Mouse (Mus musculus) CD4-positive helper T cell, adult 2 months (primary cell): Measurements from ENCODE around the gene Urm1.
A peak's percentile ranks its signal among the peaks of the same experiment; 100 is the strongest.

Source experiments
- DNase-seq: peaks from one replicate; pipeline ENCODE4 v3.0.0-alpha.2; 2012; ENCODE audit warnings: low read depth, missing footprints, low spot score

The Urm1 gene

GRCm38 (mm10) chr2:29827709-29828024, 7.8 kb downstream of the Urm1 start:
- no peak for DNase-seq

GRCm38 (mm10) chr2:29831106-29831505, 11.2 kb downstream of the Urm1 start:
- no peak for DNase-seq

GRCm38 (mm10) chr2:29833796-29834195, 13.9 kb downstream of the Urm1 start:
- no peak for DNase-seq

GRCm38 (mm10) chr2:29835391-29835899, 15.6 kb downstream of the Urm1 start:
- no peak for DNase-seq

- no peak for DNase-seq
Observed at GRCm38 (mm10) chr2:29839460-29839859, 19.6 kb downstream of the Urm1 start.

- no peak for DNase-seq
Observed at GRCm38 (mm10) chr2:29843231-29844105, 23.6 kb downstream of the Urm1 start.

- DNase-seq: no peak
Observed at GRCm38 (mm10) chr2:29844115-29844514, 24.2 kb downstream of the Urm1 start.

- no peak for DNase-seq
Observed at GRCm38 (mm10) chr2:29844661-29845060, 24.8 kb downstream of the Urm1 start.

- no peak for DNase-seq
Observed at GRCm38 (mm10) chr2:29845636-29846035, 25.8 kb downstream of the Urm1 start.

GRCm38 (mm10) chr2:29846061-29846853, 26.4 kb downstream of the Urm1 start:
- no peak for DNase-seq

GRCm38 (mm10) chr2:29846911-29847310, 27.0 kb downstream of the Urm1 start:
- no peak for DNase-seq

GRCm38 (mm10) chr2:29849041-29849440, 29.2 kb downstream of the Urm1 start:
- peak; percentile 23 for DNase-seq

- peak; percentile 56 for DNase-seq
Observed at GRCm38 (mm10) chr2:29849841-29850480, 30.1 kb downstream of the Urm1 start.

GRCm38 (mm10) chr2:29852957-29853485, 33.1 kb downstream of the Urm1 start:
- DNase-seq: no peak

GRCm38 (mm10) chr2:29853736-29854135, 33.9 kb downstream of the Urm1 start:
- no peak for DNase-seq

GRCm38 (mm10) chr2:29855585-29856210, 35.8 kb downstream of the Urm1 start:
- DNase-seq: no peak

- DNase-seq: no peak
Observed at GRCm38 (mm10) chr2:29856451-29857260, 36.8 kb downstream of the Urm1 start.

- no peak for DNase-seq
Observed at GRCm38 (mm10) chr2:29857341-29857740, 37.5 kb downstream of the Urm1 start.

- no peak for DNase-seq
Observed at GRCm38 (mm10) chr2:29857967-29858366, 38.1 kb downstream of the Urm1 start.

GRCm38 (mm10) chr2:29858748-29859473, 39.0 kb downstream of the Urm1 start:
- DNase-seq: peak; percentile 46
